Comparison of ENCODE assay signal across 8 mouse cellular contexts in genomic region chr6:13838677-13839344, GRCm38 (mm10). TPM values are rescaled to one million over a fixed set of nuclear protein-coding genes. Genes with fewer than 3 reads are reported as not detected.
DNase-seq lines count a peak whose midpoint lies in the region; ATAC-seq and TF ChIP-seq lines count a peak whose summit lies in the region.

No protein-coding gene starts in this region.

- no peak for TF ChIP-seq POLR2A in kidney, adult 2 months (IDR thresholded peaks at IDR 0.05; ENCODE audit: low read depth, low read length)

- peak; percentile 89 for ATAC-seq in limb, embryonic 11.5 days (ENCODE audit: insufficient number of reproducible peaks, low FRiP score, low TSS enrichment, low read depth)
- peak; percentile 94 for ATAC-seq in midbrain, embryonic 11.5 days (ENCODE audit: low FRiP score)
- no peak for ATAC-seq in erythroid progenitor cell, adult 5-6 weeks (replicated peaks; ENCODE audit: low FRiP score, poor library complexity, severe bottlenecking)

- no peaks in the 10 kb centered on the region for H3K27me3 ChIP-seq in kidney, adult 2 months (replicated peaks; ENCODE audit: control insufficient read depth, insufficient read depth, low read length)
- no peaks in the 10 kb centered on the region for H3K27me3 ChIP-seq in limb, embryonic 11.5 days (ENCODE audit: control insufficient read depth, insufficient read depth, low read length)
- no peaks in the 10 kb centered on the region for H3K27me3 ChIP-seq in midbrain, embryonic 11.5 days (ENCODE audit: control insufficient read depth, insufficient read depth, low read length)

- peak; percentile 79 for DNase-seq in adrenal gland, postnatal 10 days
- peak; percentile 83 for DNase-seq in embryo, embryonic 9.5 days (ENCODE audit: extremely low spot score)
- DNase-seq in heart, adult 18-20 months = peak; percentile 66 to 69
- peak; percentile 58 for DNase-seq in kidney, adult 2 months
- peak; percentile 81 for DNase-seq in limb, embryonic 11.5 days (ENCODE audit: low spot score)
- DNase-seq in midbrain, embryonic 11.5 days (ENCODE audit: low spot score, missing footprints) = peak; percentile 98
- peak; percentile 81 for DNase-seq in right cerebral cortex, postnatal 4 days

- H3K9me3 ChIP-seq in limb, embryonic 11.5 days (ENCODE audit: control insufficient read depth, low read length) = no peaks in the 10 kb centered on the region
- no peaks in the 10 kb centered on the region for H3K9me3 ChIP-seq in midbrain, embryonic 11.5 days (ENCODE audit: control insufficient read depth, low read length)

- no peak overlapping the region for H3K27ac ChIP-seq in kidney, adult 2 months (ENCODE audit: insufficient read depth, low read depth, low read length)
- H3K27ac ChIP-seq in limb, embryonic 11.5 days (replicated peaks; ENCODE audit: low read depth, low read length) = no peak overlapping the region
- H3K27ac ChIP-seq in midbrain, embryonic 11.5 days (ENCODE audit: low read depth, low read length) = peak overlapping the region; percentile 93

- no peaks in the 10 kb centered on the region for H3K36me3 ChIP-seq in kidney, adult 2 months (ENCODE audit: control insufficient read depth, insufficient read depth, low read length)
- H3K36me3 ChIP-seq in limb, embryonic 11.5 days (ENCODE audit: control insufficient read depth, insufficient read depth, low read length) = no peaks in the 10 kb centered on the region
- H3K36me3 ChIP-seq in midbrain, embryonic 11.5 days (ENCODE audit: control insufficient read depth, insufficient read depth, low read length) = no peaks in the 10 kb centered on the region

- under 1% methylated on average over 41 of the region's 41 CpGs for WGBS in kidney, adult 2 months
- under 1% methylated on average over 41 of the region's 41 CpGs for WGBS in limb, embryonic 11.5 days
- under 1% methylated on average over 41 of the region's 41 CpGs for WGBS in midbrain, embryonic 11.5 days

- no peak for TF ChIP-seq CTCF in kidney, adult 2 months (conservative IDR thresholded peaks at IDR 0.05; ENCODE audit: insufficient read depth, insufficient read length, low read depth, low read length)

- H3K9ac ChIP-seq in limb, embryonic 11.5 days (ENCODE audit: low read length) = peak overlapping the region; percentile 82
- H3K9ac ChIP-seq in midbrain, embryonic 11.5 days (ENCODE audit: low read length) = peak overlapping the region; percentile 90

- H3K4me3 ChIP-seq in kidney, adult 2 months (ENCODE audit: insufficient read depth, low read depth, low read length) = peak overlapping the region; percentile 85
- H3K4me3 ChIP-seq in limb, embryonic 11.5 days (ENCODE audit: low read depth, low read length) = peak overlapping the region; percentile 57
- peak overlapping the region; percentile 51 for H3K4me3 ChIP-seq in midbrain, embryonic 11.5 days (ENCODE audit: low read depth, low read length)

- peak overlapping the region; percentile 90 for H3K4me2 ChIP-seq in limb, embryonic 11.5 days (ENCODE audit: low read depth, severe bottlenecking)
- peak overlapping the region; percentile 82 for H3K4me2 ChIP-seq in midbrain, embryonic 11.5 days

- H3K4me1 ChIP-seq in kidney, adult 2 months (ENCODE audit: control insufficient read depth, insufficient read depth, low read length) = no peaks in the 10 kb centered on the region
- H3K4me1 ChIP-seq in limb, embryonic 11.5 days (ENCODE audit: control insufficient read depth, insufficient read depth, low read length) = no peaks in the 10 kb centered on the region
- peaks cover 12% of the 10 kb centered on the region; the same call in 1 of the 2 replicates for H3K4me1 ChIP-seq in midbrain, embryonic 11.5 days (ENCODE audit: control insufficient read depth, insufficient read depth, low read length)

RNA-seq across cellular contexts. Expression of gene Gpr85, which starts 0.9 kb away (rescaled TPM):
- total RNA-seq in adrenal gland, postnatal 10 days (2021) = 1 to 10 TPM; 1.2 to 2.2 TPM
- total RNA-seq in heart, adult 18-20 months (2021) = under 1 TPM in 1 of 2 experiments, not detected in 1; 0.32 TPM
- 1.1 and 1.9 TPM in 2 replicates for polyA plus RNA-seq in kidney, adult 2 months (2012; rRNA removed)
- 2.9 and 3.4 TPM in 2 replicates for polyA plus RNA-seq in limb, embryonic 11.5 days (2014; fragmentation: Nextera tagmentation; extraction: Ambion mirVana)
- 26.5 and 28.0 TPM in 2 replicates for polyA plus RNA-seq in midbrain, embryonic 11.5 days (2014; fragmentation: Nextera tagmentation; extraction: Ambion mirVana)
- total RNA-seq in erythroid progenitor cell, adult 5-6 weeks (2015; ENCODE audit: low replicate concordance) = not detected in 2 replicates
- not detected in 2 replicates for total RNA-seq in erythroid progenitor cell, adult 5-6 weeks (2017; ENCODE audit: low replicate concordance)

RNA-seq across cellular contexts. Expression of gene 2610001J05Rik, which starts 32.5 kb away (rescaled TPM):
- 10 to 100 TPM; 38.2 to 45.3 TPM for total RNA-seq in adrenal gland, postnatal 10 days (2021)
- 10 to 100 TPM; 43.4 to 45.6 TPM for total RNA-seq in heart, adult 18-20 months (2021)
- polyA plus RNA-seq in kidney, adult 2 months (2012; rRNA removed) = 42.7 and 54.4 TPM in 2 replicates
- polyA plus RNA-seq in limb, embryonic 11.5 days (2014; fragmentation: Nextera tagmentation; extraction: Ambion mirVana) = 69.7 and 70.6 TPM in 2 replicates
- 96.1 and 97.6 TPM in 2 replicates for polyA plus RNA-seq in midbrain, embryonic 11.5 days (2014; fragmentation: Nextera tagmentation; extraction: Ambion mirVana)
- total RNA-seq in erythroid progenitor cell, adult 5-6 weeks (2015; ENCODE audit: low replicate concordance) = 5.8 and 7.1 TPM in 2 replicates
- 0.30 and 13.1 TPM in 2 replicates for total RNA-seq in erythroid progenitor cell, adult 5-6 weeks (2017; ENCODE audit: low replicate concordance)
